Mouse (Mus musculus) urinary bladder, adult 2 months (tissue): Measurements from ENCODE around the gene Rnf113a1. TPM values are rescaled to one million over a fixed set of nuclear protein-coding genes. Genes with fewer than 3 reads are reported as not detected.
A peak's percentile ranks its signal among the peaks of the same experiment; 100 is the strongest.
"Not testable (repeated sequence)": the region's sequence is repeated elsewhere in the genome, so short reads cannot be mapped to it uniquely, and the experiment has no call there.

Source experiments
- DNase-seq: peaks from one replicate; pipeline ENCODE4 v3.0.0; 2022; ENCODE audit warnings: low spot score
- polyA plus RNA-seq: library from polyadenylated mRNA; depleted of rRNA; stranded (reverse); fragments of >200 nt; gene quantifications from 2 replicates; pipeline ENCODE4 v1.2.3, GENCODE M21; 2012; rRNA removed

The Rnf113a1 gene
- 5.9 and 7.4 TPM in 2 replicates for polyA plus RNA-seq

DNA sequence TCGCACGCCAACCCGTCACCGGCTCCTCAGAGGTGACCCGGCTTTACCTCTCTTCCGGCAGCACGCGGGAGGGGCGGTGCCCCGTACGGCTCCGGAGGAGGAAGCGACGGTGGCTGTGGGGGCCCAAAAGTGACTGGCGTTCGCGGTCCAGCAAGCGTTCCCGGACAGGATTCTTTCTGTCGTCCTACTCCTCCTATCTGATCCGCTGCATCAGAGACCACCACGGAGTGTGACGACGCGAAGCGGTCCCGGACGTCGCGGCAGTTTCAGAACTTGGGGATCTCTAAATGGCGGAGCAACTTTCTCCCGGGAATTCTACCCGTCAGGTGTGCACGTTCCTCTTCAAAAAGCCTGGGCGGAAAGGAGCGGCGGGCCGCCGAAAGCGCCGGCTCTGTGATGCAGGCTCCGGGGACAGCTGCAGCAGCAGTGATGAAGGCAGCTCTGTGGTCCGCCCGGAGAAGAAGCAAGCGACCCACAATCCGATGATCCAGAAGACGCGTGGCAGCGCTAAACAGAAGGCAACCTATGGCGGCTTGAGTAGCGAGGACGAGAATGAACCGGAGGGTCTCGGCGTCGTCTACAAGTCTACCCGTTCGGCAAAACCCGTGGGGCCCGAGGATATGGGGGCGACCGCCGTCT, at the start of gene Rnf113a1, which contains the start of gene Ndufa1:
Rnf113a1 (plus strand) TSS at position 141 of the 639 bp plus-strand sequence.
Ndufa1 (minus strand) TSS at position 59 of the 639 bp plus-strand sequence.
- DNase-seq, result peak; percentile 66

DNA sequence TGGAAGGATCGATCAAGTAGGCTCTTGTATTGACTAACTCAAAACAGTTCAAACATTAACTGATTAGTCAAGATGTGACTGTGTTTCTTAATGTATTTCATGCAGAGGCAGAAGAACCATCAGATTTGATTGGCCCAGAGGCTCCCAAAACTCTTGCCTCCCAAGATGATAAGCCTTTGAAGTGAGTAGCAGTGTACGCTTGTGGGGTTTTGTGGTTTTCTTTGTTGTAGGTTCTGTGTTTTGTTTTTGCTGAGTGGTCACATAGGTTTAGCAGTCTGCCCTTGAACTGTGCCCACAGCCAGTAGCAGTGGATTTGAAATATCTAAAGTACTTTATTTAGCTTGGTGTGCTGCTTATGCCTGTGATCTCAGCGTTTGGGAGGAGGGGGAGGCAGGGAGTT, 49.3 kb upstream of the Rnf113a1 start:
- DNase-seq, result no peak

DNA sequence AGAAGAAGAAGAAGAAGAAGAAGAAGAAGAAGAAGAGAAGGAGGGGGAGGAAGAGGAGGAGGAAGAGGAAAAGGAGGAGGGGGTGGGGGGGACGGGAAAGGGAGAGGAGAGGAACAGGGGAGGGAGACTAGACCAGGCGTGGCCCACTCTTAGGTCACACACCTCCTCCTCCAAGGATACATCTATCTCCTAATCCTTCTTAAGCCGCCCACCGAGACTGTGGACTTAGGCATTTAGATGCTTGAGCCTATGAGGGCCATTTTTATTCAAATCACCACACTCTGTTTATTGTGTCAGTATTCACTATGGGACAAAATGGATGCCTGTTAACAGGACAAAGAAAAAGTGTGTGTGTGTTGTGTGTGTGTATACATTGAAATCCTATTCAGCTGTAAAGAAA, 46.5 kb upstream of the Rnf113a1 start:
- not testable (repeated sequence) for DNase-seq

DNA sequence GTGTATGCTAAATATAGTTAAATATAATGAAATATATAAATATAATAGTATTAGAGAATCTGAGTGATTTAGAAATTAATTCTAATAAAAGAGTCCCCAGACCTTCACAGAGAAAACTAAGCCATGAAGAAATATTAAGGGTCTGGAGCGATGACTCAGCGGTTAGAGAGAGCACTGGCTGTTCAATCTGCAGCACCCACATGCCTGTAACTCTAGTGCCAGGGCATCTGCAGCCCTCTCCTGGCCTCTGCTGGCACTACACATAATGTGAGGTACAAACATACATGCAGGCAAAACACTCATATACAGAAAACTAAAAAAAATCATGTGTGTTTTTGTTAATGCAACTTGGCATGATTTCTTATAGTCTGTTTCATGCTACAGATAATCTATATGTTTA, 46.1 kb upstream of the Rnf113a1 start:
- DNase-seq, result no peak

DNA sequence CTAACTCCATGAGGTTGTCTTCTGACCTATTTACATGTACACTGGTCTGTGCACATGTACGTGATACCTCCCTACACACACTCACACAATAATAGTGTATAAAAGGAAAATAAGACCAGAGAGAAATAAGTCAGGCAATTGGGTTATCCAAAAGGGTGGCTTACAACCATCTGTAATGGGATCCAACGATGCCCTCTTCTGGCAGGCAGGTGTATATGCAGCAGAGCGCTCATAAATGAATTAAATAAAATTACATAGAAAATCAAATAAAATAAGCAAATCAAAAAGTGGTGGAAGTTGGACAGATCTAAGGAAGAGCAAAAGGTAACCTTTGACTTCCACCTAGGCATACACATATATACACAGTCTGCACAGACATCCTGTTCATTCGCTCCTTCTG, 33.2 kb upstream of the Rnf113a1 start:
- DNase-seq, result no peak

DNA sequence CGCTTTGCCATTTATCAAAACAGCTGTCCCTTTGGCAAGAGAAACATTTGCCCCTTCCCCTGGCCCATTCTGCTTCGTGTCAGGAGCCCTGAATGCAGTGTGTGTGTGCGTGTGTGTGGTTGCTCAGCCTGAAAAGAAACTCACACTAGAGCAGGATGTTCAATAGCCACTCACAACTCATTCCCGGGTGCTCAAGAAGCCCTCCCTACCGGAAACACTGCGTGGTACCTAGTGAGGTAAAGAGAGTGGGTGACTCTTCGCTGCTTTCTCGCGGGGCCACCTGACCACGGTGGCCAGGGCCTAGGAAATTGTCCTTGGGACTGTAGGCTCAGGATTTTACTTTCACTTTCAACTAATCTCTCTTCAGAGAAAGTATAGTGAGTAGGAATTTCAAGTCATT, 29.9 kb upstream of the Rnf113a1 start:
- DNase-seq, result no peak

DNA sequence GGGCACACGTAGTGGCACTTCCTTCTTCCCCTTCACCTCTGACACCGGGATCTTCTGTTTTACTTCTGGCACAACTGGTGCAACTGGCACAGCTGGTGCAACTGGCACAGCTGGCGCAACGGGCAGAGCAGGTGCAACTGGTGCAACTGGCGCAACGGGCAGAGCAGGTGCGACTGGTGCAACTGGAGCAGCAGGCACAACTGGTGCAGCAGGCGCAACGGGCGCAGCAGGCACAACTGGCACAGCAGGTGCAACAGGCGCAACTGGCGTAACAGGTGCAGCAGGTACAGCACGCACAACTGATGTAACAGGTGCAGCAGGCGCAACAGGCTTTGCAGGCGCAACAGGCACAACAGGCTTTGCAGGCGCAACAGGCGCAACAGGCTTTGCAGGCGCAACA, 27.9 kb upstream of the Rnf113a1 start:
- no peak for DNase-seq

DNA sequence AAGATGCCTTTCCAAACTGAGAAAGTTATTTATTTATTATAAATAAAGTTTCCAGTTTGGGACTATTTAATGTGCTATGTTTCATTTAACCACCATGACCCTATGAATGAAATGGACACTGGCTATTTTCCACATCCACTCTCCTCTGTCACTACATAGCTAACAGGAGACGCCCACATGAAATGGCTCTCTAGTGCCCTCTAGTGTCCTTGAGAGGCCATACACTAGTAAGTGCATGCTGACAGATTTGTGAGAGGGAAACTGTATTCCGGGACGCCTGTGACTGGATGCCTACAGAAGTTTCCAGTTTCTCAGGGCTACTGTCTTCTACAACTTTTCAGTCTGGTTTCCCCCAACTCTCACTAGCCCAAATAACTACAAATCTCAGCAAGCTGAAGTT, 24.0 kb upstream of the Rnf113a1 start:
- DNase-seq, result no peak

DNA sequence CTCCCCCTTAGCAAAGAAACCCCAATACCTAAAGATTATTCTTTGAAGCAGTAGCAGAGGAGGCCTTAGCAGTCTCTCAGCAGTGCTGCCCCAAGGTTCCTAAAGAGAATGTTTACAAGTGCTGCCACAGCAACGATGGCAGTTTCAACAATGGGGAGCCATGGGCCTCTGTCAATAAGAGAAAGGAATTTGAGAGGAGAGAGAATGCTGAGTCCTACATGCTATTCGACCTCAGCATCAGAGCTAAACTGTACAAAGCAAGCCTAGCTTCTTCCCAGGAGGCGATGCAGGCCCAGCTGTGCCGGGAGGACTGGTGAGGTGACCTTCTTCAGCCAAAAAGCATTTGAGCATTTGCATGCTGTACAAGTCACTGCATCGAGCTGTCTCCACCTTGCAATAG, 22.3 kb upstream of the Rnf113a1 start, which contains the start of gene Akap14:
Akap14 (minus strand) TSS at position 101 of the 400 bp plus-strand sequence.
- DNase-seq, result no peak

DNA sequence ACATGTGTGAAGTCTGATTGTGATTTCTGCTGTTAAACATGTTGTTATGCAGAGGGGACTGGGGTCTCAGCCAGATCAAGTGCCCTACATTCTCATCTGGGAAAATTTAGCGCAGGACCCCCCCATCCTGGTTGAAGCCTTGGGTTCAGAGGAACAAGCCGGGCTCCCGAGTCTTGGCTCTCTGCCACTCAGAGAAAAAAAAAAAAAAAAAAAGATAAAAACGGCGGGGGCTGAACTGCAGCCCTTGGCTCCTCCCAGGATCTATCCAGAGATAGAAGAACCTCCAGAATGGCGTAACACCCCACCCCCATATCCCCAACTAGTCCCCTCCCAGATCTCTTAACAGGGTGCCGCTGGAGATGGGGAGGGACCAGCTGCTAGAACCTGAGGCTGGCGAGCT, 6.6 kb upstream of the Rnf113a1 start:
- not testable (repeated sequence) for DNase-seq

DNA sequence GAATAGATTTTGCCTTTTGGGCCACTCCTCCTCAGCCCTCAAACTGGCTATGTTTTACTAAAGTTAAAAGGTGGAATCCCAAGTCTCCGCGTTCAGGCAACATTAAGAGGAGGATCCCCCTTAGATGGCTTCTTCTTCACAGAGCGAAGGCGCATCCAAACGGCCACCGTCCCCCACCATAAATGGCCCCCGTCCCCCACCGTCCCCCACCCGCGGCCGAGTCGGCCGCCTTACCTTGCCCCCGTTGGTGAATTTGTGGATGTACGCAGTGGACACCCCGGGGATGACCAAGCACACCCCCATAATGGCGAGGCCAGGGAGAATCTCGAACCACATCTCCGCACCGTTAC, 315 bp upstream of the Rnf113a1 start:
- DNase-seq, result no peak

DNA sequence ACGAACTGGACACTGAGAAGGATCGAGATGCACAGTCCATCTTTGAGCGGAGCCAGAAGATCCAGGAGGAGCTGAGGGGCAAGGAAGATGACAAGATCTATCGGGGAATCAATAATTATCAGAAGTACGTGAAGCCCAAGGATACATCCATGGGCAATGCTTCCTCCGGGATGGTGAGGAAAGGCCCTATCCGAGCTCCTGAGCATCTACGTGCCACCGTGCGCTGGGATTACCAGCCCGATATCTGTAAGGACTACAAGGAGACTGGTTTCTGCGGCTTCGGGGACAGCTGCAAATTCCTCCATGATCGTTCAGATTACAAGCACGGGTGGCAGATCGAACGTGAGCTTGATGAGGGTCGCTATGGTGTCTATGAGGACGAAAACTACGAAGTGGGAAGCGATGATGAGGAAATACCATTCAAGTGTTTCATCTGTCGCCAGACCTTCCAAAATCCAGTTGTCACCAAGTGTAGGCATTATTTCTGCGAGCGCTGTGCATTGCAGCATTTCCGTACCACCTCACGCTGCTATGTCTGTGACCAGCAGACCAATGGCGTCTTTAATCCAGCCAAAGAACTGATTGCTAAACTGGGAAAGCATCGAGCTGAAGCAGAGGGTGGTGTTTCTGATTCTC, 817 bp downstream of the Rnf113a1 start:
- no peak for DNase-seq

DNA sequence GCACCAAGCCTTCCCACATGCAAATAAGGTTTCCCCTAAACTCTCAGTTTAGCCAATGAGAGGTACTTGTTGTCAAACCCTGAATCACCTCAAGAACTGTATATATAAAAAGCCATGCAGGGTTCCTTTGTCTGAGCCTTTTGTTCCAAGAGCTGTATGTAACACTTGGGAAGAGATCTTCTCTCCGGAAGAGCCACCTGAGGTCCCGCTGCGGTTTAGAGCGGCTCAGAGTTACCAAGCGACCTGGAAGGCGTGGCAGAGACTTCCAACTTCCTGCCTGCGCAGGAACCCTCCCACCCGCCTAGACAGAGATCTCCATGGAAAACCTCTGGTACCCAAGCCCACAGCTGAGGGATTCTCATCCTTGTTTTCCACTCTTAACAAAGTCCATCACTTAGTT, 7.6 kb downstream of the Rnf113a1 start:
- DNase-seq, result no peak

DNA sequence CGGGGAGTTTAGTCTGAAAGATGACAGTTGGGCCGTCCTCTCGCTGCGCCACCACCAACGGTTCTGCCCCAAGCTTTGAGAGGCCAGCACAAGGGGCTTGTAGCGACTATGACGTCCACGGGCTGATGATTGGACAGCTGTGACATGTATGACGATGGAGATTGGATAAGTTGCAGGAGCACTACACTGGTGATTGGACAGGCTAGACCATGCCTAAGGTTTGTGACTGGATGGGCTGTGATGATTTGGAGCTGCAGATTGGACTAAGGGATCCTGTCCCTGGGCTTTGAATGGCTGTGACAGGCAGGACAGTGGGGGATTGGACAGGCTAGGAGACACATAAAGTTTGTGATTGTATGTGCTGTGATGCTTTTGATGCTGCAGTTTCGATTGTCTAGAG, 19.9 kb downstream of the Rnf113a1 start, which contains the start of gene Gm9:
Gm9 (minus strand) TSS at position 101 of the 400 bp plus-strand sequence.
- no peak for DNase-seq

DNA sequence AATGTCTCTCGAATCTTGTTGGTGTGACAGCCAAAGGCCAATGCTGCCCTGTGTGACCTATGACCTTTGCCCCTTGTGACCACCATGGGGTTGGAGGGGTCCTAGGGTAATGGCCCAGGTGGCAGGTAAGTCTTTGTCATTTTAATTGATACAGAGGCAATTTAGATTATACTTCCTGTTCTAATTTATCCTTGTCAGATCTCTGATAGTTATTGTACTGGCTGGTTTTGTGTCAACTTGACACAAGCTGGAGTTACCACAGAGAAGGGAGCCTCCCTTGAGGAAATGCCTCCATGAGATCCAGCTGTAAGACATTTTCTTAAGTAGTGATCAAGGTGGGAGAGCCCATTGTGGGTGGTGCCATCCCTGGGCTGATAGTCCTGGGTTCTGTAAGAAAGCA, 31.1 kb downstream of the Rnf113a1 start, which contains the start of gene Rhox1:
Rhox1 (minus strand) TSS at position 101 of the 400 bp plus-strand sequence.
- DNase-seq, result not testable (repeated sequence)

Other genes with a start within 250 kb of the Rnf113a1 start
- gene Sept6, start 199.5 kb upstream of the Rnf113a1 start, polyA plus RNA-seq, result 11.7 and 14.7 TPM in 2 replicates
- gene Sowahd, start 142.4 kb upstream of the Rnf113a1 start, polyA plus RNA-seq, result not detected in 2 replicates
- gene Rpl39, start 105.8 kb upstream of the Rnf113a1 start, polyA plus RNA-seq, result 986 and 1,015 TPM in 2 replicates
- gene Upf3b, start 80.9 kb upstream of the Rnf113a1 start, polyA plus RNA-seq, result 30.7 and 32.1 TPM in 2 replicates
- 4.2 and 5.3 TPM in 2 replicates for gene Nkap, start 64.5 kb upstream of the Rnf113a1 start, polyA plus RNA-seq
- gene Akap14, start 22.4 kb upstream of the Rnf113a1 start, polyA plus RNA-seq, result not detected in 2 replicates
- 400 and 528 TPM in 2 replicates for gene Ndufa1, start 82 bp upstream of the Rnf113a1 start, polyA plus RNA-seq
- gene Gm9, start 19.8 kb downstream of the Rnf113a1 start, polyA plus RNA-seq, result not detected in 2 replicates
- gene Rhox1, start 31.0 kb downstream of the Rnf113a1 start, polyA plus RNA-seq, result not detected in 2 replicates
- not detected in 2 replicates for gene Rhox2a, start 53.7 kb downstream of the Rnf113a1 start, polyA plus RNA-seq
- gene Rhox3a, start 58.7 kb downstream of the Rnf113a1 start, polyA plus RNA-seq, result not detected in 2 replicates
- not detected in 2 replicates for gene Rhox4a, start 74.1 kb downstream of the Rnf113a1 start, polyA plus RNA-seq
- not detected in 2 replicates for gene Rhox3a2, start 188.8 kb downstream of the Rnf113a1 start, polyA plus RNA-seq
- gene Rhox4a2, start 199.6 kb downstream of the Rnf113a1 start, polyA plus RNA-seq, result not detected in 2 replicates
- not detected in 2 replicates for gene Rhox2b, start 220.8 kb downstream of the Rnf113a1 start, polyA plus RNA-seq
- gene Rhox4b, start 241.2 kb downstream of the Rnf113a1 start, polyA plus RNA-seq, result not detected in 2 replicates